Mouse (Mus musculus) ES-E14 (cell line): Measurements from ENCODE around the gene Actn1. TPM values are rescaled to one million over a fixed set of nuclear protein-coding genes. Genes with fewer than 3 reads are reported as not detected.

Experiments used
- DNase-seq: peaks from one replicate; pipeline ENCODE4 v3.0.0-alpha.2; 2013; ENCODE audit warnings: low read depth, low spot score
- H3K27ac ChIP-seq: 2 replicates; pipeline ENCODE4 v1.5.1; 2012; ENCODE audit warnings: low read depth, mild to moderate bottlenecking, low read length, moderate library complexity, mixed read lengths; ENCODE audit not compliant: poor library complexity, insufficient read depth, severe bottlenecking
- H3K36me3 ChIP-seq: 2 replicates; pipeline ENCODE4 v1.6.1; 2012; ENCODE audit warnings: mild to moderate bottlenecking, low read length, moderate library complexity, mixed read lengths; ENCODE audit not compliant: control insufficient read depth, poor library complexity, insufficient read depth, severe bottlenecking
- H3K4me1 ChIP-seq, 2 experiments: fragments of 150-350 bp in 1 of 2; sonication (generic) in 1 of 2; 2 replicates each; pipeline ENCODE4 v1.6.1; 2012; ENCODE audit warnings: low read length in 2 of 2, mild to moderate bottlenecking in 1 of 2, mixed read lengths in 1 of 2; ENCODE audit not compliant: control insufficient read depth in 2 of 2, insufficient read depth in 2 of 2, poor library complexity in 1 of 2
- H3K4me3 ChIP-seq, 2 experiments: fragments of 150-350 bp in 1 of 2; sonication (generic) in 1 of 2; 2 replicates each; pipeline ENCODE4 v1.5.1; 2012; ENCODE audit warnings: low read length in 2 of 2, low read depth in 1 of 2, mild to moderate bottlenecking in 1 of 2, mixed read lengths in 1 of 2; ENCODE audit not compliant: insufficient read depth in 1 of 2, poor library complexity in 1 of 2, severe bottlenecking in 1 of 2
- H3K9ac ChIP-seq: 2 replicates; pipeline ENCODE4 v1.6.1; 2012; ENCODE audit warnings: low read depth, mild to moderate bottlenecking, low read length, mixed read lengths; ENCODE audit not compliant: poor library complexity, insufficient read depth, severe bottlenecking
- H3K9me3 ChIP-seq: fragments of 150-350 bp; sonication (generic); 2 replicates; pipeline ENCODE4 v1.6.1; 2012; ENCODE audit warnings: low read depth, mild to moderate bottlenecking, low read length; ENCODE audit not compliant: control insufficient read depth, insufficient read depth
- CHD2 ChIP-seq: IDR thresholded peaks from 2 replicates; pipeline ENCODE4 v1.6.1; 2014; ENCODE audit warnings: mild to moderate bottlenecking, low read depth, low read length, inconsistent platforms
- HCFC1 ChIP-seq: IDR thresholded peaks from 2 replicates; pipeline ENCODE4 v1.6.1; 2012; ENCODE audit warnings: low read length, inconsistent platforms, borderline replicate concordance; ENCODE audit not compliant: insufficient read depth
- MAFK ChIP-seq: IDR thresholded peaks from 2 replicates; pipeline ENCODE4 v1.6.1; 2014; ENCODE audit warnings: mild to moderate bottlenecking, low read depth, low read length, inconsistent platforms; ENCODE audit not compliant: insufficient read depth
- ZC3H11A ChIP-seq: IDR thresholded peaks from 2 replicates; pipeline ENCODE4 v1.6.1; 2012; ENCODE audit warnings: low read depth, mild to moderate bottlenecking, inconsistent platforms, low read length, borderline replicate concordance
- ZNF384 ChIP-seq: IDR thresholded peaks from 2 replicates; pipeline ENCODE4 v1.6.1; 2012; ENCODE audit warnings: low read depth, low read length, inconsistent platforms
- in situ Hi-C, 2 experiments: fragments of 600-800 bp; cut with MboI; formaldehyde crosslinking; loops; one replicate each; pipeline ENCODE4 v1.15.1; 2025; ENCODE audit warnings: low sequenced_read_pairs in 2 of 2, inconsistent platforms in 1 of 2; ENCODE audit not compliant: unreplicated experiment in 2 of 2
- total RNA-seq: library from RNA; depleted of rRNA; stranded (reverse); fragments of 300-350 nt; gene quantifications from 2 replicates; pipeline ENCODE4 v1.2.3, GENCODE M21; 2012

Actn1 gene
- total RNA-seq, 1 experiment = 255 TPM

DNA sequence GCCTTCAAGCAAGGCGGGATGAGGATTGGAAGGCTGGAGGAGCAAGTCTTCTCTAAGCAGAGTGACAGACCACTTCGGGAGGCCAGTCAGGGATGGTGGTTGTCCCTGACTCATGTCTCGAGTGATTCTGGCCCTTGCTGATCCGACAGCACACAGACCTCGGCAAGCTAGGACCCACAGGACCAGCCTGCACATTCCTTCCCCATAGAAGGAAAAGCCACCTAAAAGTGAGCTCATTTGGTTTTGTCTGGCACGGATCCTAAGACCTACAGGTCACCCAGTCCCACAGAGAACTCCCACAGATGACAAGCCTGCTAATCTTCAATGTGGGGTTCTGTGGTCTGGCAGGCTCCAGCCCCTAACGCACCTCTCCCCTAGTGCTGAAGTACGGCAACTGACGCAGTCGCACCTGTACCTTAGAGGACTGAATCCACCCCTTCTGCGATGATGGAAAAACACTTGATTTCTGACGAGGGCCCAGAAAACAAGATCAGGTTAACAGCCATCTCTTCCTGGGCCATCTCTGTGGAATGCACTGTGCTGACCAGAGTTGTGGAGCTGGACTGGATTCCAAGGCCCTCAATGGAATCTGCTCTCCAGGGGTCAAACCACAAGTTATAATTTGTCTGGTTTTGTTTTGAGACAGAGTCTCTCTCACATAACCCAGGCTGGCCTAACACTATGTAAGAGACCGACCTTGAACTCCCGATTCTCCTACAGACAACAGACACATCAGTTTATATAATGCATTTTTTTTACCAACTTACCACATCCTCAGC lies 39.7 kb downstream of the Actn1 start:
- H3K36me3 ChIP-seq = no peaks in the 10 kb centered on the region; the same call in 1 of the 2 replicates
- H3K4me1 ChIP-seq = peaks cover 36 to 54% of the 10 kb centered on the region in 2 experiments
- DNase-seq = no peak
- in situ Hi-C loops = no loop called here
- TF ChIP-seq CHD2 = no peak
- TF ChIP-seq ZC3H11A = no peak
- TF ChIP-seq MAFK = no peak
- TF ChIP-seq HCFC1 = no peak
- no peak for TF ChIP-seq ZNF384
- no peak overlapping the region for H3K27ac ChIP-seq
- H3K9me3 ChIP-seq = no peaks in the 10 kb centered on the region
- H3K9ac ChIP-seq = no peak overlapping the region
- H3K4me3 ChIP-seq = no peak overlapping the region

DNA sequence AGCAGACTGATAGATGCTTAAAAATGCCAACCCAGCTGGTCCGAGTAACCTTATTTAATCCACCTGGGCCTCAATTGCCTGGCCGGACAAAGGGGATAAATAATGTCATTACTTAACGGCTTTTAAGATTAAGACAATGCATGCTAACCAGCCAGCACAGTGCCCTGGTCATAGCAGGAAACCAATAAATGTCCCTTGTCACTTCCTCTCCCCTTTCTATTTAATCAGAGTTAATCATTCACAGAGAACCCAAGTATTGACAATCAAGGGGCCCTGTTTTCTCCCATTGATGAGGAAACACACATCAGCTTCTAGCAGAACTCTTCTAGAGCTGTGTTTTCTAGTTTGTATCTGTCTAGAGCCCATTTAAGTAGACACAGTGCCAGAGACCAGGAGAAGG lies 41.4 kb downstream of the Actn1 start:
- H3K36me3 ChIP-seq = no peaks in the 10 kb centered on the region; the same call in 1 of the 2 replicates
- H3K27ac ChIP-seq = no peak overlapping the region
- DNase-seq = no peak
- in situ Hi-C loops = no loop called here
- H3K9me3 ChIP-seq = no peaks in the 10 kb centered on the region
- no peak overlapping the region for H3K4me3 ChIP-seq
- TF ChIP-seq CHD2 (no peak), MAFK (no peak), HCFC1 (no peak), ZC3H11A (no peak)
- no peak overlapping the region for H3K9ac ChIP-seq
- peaks cover 32 to 52% of the 10 kb centered on the region in 2 experiments for H3K4me1 ChIP-seq

GRCm38 (mm10) chr12:80218045-80218611 lies 42.0 kb downstream of the Actn1 start:
- TF ChIP-seq ZC3H11A (no peak), ZNF384 (no peak), HCFC1 (no peak), MAFK (no peak)
- DNase-seq = no peak
- Histone ChIP-seq H3K27ac (no peak overlapping the region), H3K4me1 (peaks cover 30 to 51% of the 10 kb centered on the region in 2 experiments), H3K9ac (no peak overlapping the region), H3K9me3 (no peaks in the 10 kb centered on the region), H3K36me3 (no peaks in the 10 kb centered on the region; the same call in 1 of the 2 replicates), H3K4me3 (no peak overlapping the region)
- in situ Hi-C loops = no loop called here

DNA sequence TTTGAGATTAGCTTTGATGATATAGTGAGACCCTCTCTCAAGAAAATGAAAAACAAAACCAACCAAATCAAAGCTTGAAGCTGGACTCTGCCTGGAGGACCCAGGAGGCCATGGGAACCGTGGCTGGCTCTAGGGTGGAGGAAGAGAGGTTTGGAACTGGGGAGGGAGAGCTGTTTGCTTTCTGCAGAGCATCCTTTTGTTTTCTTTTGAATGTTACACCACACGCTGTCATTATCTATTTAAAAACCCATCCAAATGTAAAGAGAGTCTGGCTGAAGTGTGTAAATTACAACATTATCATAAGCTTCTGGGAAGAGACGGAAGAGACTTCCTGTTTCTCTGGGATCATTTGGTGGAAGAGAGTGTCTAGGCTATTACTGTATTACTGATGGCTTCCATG lies 43.1 kb downstream of the Actn1 start:
- H3K4me1 ChIP-seq = peaks cover 27 to 46% of the 10 kb centered on the region in 2 experiments
- H3K36me3 ChIP-seq = no peaks in the 10 kb centered on the region; the same call in 1 of the 2 replicates
- in situ Hi-C loops = no loop called here

More for the DNA sequence above, 43.1 kb downstream of the Actn1 start:
- TF ChIP-seq ZNF384 = no peak
- TF ChIP-seq HCFC1 = no peak
- TF ChIP-seq CHD2 = no peak
- no peak for TF ChIP-seq ZC3H11A
- TF ChIP-seq MAFK = no peak
- no peak for DNase-seq
- 0 out of 2 replicates have a peak overlapping the region, but pooled peaks have one; percentile 16 for H3K9ac ChIP-seq
- H3K27ac ChIP-seq = peak overlapping the region; percentile 87
- H3K4me3 ChIP-seq = no peak overlapping the region
- no peaks in the 10 kb centered on the region for H3K9me3 ChIP-seq
